Mouse (Mus musculus) thymus, adult 2 months (tissue): ENCODE data around the gene Bdnf. TPM values are rescaled to one million over a fixed set of nuclear protein-coding genes. Genes with fewer than 3 reads are reported as not detected.

Experiments used
- DNase-seq: peaks from one replicate; pipeline ENCODE4 v3.0.0; 2021
- H3K27ac ChIP-seq: fragments of 200-500 bp; 2 replicates; pipeline ENCODE4 v1.5.1; 2012; ENCODE audit warnings: low read length, control low read depth; ENCODE audit not compliant: control insufficient read depth, insufficient read depth
- H3K27me3 ChIP-seq: fragments of 200-500 bp; 2 replicates; pipeline ENCODE4 v1.6.1; 2012; ENCODE audit warnings: mild to moderate bottlenecking, low read length, moderate library complexity, mixed read lengths; ENCODE audit not compliant: control insufficient read depth, insufficient read depth
- H3K36me3 ChIP-seq: fragments of 200-500 bp; 2 replicates; pipeline ENCODE4 v1.6.1; 2012; ENCODE audit warnings: mild to moderate bottlenecking, low read length, moderate library complexity; ENCODE audit not compliant: control insufficient read depth, insufficient read depth
- H3K4me1 ChIP-seq: fragments of 200-500 bp; replicated peaks from 2 replicates; pipeline ENCODE4 v1.6.1; 2012; ENCODE audit warnings: low read length; ENCODE audit not compliant: control insufficient read depth, insufficient read depth
- H3K4me3 ChIP-seq: fragments of 200-500 bp; 2 replicates; pipeline ENCODE4 v1.5.1; 2012; ENCODE audit warnings: mild to moderate bottlenecking, low read length, control low read depth, moderate library complexity; ENCODE audit not compliant: control insufficient read depth, insufficient read depth
- CTCF ChIP-seq: fragments of 200-500 bp; IDR thresholded peaks from 2 replicates; pipeline ENCODE4 v1.5.1; 2012; ENCODE audit warnings: mild to moderate bottlenecking, control low read depth, low read length, moderate library complexity, borderline replicate concordance; ENCODE audit not compliant: control insufficient read depth, poor library complexity, insufficient read depth; ENCODE audit errors: extremely low read depth
- POLR2A ChIP-seq: fragments of 200-500 bp; IDR thresholded peaks from 2 replicates; pipeline ENCODE4 v1.6.1; 2012; ENCODE audit warnings: mild to moderate bottlenecking, low read length, control low read depth, moderate library complexity; ENCODE audit not compliant: control insufficient read depth, poor library complexity, insufficient read depth; ENCODE audit errors: extremely low read depth
- WGBS: fragments of 180-500 bp; shearing (Covaris S2); methylation state at CpG from one replicate; pipeline ENCODE4 v1.1.7; 2018; 5-methylcytosine and 5-hydroxymethylcytosine counted together
- polyA plus RNA-seq: library from polyadenylated mRNA; depleted of rRNA; stranded (reverse); fragments of >200 nt; gene quantifications from 2 replicates; pipeline ENCODE4 v1.2.3, GENCODE M21; 2012

Bdnf gene
- polyA plus RNA-seq, 1 experiment = 0.24 TPM

DNA sequence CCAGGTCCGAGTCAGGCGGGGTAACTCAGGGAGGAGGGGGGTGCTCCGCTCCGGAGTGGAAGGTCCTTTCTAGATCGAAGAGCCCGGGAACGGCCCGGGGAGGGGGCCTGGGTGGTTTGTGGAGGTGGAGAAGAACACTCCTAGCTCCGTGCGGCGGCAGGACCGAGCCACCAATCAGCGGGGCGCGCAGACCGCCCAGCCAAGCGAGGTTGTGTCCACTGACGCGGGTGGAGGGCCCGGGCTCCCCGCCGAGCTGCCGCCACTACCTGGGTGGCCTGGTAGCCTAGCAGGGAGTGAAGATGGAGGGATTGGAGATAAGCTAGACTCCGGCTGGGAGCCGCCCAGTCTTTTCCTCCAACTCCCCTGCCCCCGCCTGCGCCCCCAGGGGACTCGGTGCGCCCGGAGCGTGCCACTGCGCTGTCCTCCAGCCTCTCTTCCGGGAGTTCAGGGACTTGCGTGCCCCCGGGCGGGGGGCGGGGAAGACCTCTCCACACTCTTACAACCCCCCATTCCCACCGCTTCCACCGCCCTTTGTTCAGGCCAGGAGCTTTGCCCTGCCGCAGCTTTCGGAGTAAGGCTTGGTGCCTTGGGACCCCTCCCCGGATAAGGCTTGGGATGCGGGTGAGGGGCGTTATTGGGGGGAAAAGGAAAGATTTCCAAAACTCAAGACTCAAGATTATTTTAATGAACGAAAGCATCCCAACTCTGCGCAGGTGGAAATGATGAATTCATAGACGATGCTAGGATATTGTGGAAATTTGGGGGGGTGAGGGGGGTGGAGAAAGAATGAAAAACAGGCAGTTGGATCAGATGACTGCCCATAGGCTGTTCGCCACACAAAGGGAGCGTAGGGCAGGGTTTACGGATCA lies 3.0 kb downstream of the Bdnf start:
- no peaks in the 10 kb centered on the region for H3K4me1 ChIP-seq
- WGBS = 11% methylated on average over 50 of the region's 50 CpGs
- peaks cover 4% of the 10 kb centered on the region; the same call in 1 of the 2 replicates for H3K27me3 ChIP-seq
- no peak for DNase-seq
- TF ChIP-seq CTCF (no peak), POLR2A (no peak)
- no peak overlapping the region for H3K4me3 ChIP-seq
- no peaks in the 10 kb centered on the region for H3K36me3 ChIP-seq
- H3K27ac ChIP-seq = no peak overlapping the region

DNA sequence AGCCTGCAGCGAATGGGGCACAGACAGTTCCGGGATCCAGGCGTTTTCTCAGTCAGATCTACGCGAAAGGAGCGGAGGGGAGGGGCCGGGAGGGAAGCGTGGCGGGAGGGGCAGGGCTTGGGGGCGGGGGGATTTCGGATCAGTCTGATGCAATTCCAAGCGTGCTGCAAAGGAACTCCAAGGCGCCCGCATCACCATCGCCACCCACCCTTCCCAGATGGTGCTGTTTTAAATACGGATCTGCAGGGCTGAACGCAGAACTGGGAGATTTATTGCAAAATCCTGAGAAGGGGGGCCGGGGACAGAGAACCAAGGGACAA lies 3.5 kb downstream of the Bdnf start:
- Histone ChIP-seq H3K27me3 (peaks cover 4% of the 10 kb centered on the region; the same call in 1 of the 2 replicates), H3K4me3 (no peak overlapping the region), H3K27ac (no peak overlapping the region), H3K36me3 (no peaks in the 10 kb centered on the region), H3K4me1 (no peaks in the 10 kb centered on the region)
- WGBS = 3% methylated on average over 18 of the region's 18 CpGs
- no peak for TF ChIP-seq CTCF
- TF ChIP-seq POLR2A = no peak
- no peak for DNase-seq

DNA sequence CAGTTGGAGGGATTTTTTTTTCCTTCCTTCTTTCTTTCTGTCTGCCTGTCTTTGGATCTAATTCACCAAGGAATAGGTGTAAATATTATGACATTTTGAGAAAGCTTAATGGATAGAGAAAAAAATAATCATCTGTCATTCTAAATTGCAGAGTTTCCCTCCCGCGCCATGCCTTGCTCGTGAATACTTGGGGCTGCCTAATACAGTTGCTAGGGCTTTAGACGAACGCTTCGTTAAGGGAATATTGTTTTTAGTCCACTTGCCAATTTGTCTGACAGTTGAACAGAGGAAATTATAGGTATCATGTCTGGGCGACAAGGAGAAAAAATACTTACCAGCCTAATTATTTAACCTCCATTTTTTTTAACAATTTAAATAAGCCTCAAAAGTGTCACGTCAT lies 4.0 kb downstream of the Bdnf start:
- no peak for TF ChIP-seq POLR2A
- TF ChIP-seq CTCF = no peak
- Histone ChIP-seq H3K36me3 (no peaks in the 10 kb centered on the region), H3K4me3 (no peak overlapping the region)

DNA sequence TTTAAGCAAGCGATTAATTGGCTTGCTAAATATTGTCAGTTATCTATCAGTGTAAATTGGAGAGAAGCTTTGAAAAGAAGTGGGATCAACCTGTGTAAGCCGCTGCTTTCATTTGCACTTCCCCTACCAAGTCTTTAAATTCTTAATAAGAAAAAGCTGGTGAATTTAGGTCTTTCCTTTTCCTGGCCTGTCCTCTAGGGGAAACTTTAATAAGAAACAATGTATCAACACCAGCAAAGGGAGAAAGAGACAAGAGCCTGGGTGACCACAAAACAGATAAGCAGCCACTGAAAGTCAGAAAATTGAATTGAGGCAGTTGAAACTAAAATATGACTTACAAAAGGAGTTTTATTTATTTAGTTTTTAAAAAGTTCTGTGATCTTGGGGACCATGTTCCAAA lies 4.9 kb downstream of the Bdnf start:
- Histone ChIP-seq H3K27me3 (0 out of 2 replicates have a peak, but pooled peaks cover 4% of the 10 kb centered on the region), H3K4me3 (no peak overlapping the region), H3K4me1 (no peaks in the 10 kb centered on the region), H3K36me3 (no peaks in the 10 kb centered on the region), H3K27ac (no peak overlapping the region)
- TF ChIP-seq CTCF (no peak), POLR2A (no peak)
- 67% methylated on average over 2 of the region's 2 CpGs for WGBS
- no peak for DNase-seq

More for the DNA sequence above, 4.0 kb downstream of the Bdnf start:
- DNase-seq = no peak
- WGBS = 12% methylated on average over 8 of the region's 8 CpGs
- H3K27ac ChIP-seq = no peak overlapping the region
- peaks cover 4% of the 10 kb centered on the region; the same call in 1 of the 2 replicates for H3K27me3 ChIP-seq
- H3K4me1 ChIP-seq = no peaks in the 10 kb centered on the region

DNA sequence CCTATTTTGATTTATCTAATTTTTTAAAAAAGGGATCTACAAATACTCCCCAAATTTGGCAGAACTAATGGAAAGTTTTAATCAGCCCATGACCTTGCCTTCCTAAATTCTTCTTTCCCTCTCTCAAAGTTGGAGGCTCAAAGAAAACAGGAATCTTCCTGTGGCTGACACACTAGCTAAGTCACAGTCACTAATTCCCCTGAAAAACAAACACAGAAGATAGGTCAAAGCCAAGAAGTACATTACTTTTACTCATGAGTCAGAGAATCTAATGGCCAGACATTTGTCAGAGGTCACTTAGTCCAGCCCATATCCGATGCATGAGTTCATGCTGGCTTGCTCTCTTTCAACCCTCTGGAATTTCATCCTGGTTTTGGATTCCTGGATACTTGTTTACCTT lies 6.6 kb downstream of the Bdnf start:
- H3K27ac ChIP-seq = no peak overlapping the region
- TF ChIP-seq POLR2A (no peak), CTCF (no peak)
- WGBS = 94% methylated on average over 1 of the region's 1 CpGs
- H3K4me1 ChIP-seq = no peaks in the 10 kb centered on the region
- no peaks in the 10 kb centered on the region for H3K36me3 ChIP-seq
- 0 out of 2 replicates have a peak, but pooled peaks cover 4% of the 10 kb centered on the region for H3K27me3 ChIP-seq
- no peak overlapping the region for H3K4me3 ChIP-seq
- DNase-seq = no peak

DNA sequence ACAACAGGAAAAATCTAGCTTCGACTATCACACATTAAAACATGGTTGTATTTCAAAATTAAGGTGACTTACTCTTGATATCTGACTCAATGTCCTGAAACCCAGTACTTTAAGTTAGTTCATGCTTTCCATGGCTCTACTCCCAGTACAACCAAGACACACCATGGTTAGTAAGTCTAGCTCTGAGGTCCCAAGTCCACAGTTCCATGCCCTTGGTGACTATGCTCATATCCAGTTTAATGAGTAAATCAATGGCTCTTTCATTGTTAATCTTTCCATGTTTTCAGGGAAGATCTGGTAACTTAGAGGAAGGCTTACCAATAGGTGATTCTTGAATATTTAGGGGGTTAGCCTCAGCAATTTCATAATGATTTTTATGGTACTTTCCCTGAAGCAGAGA lies 14.2 kb downstream of the Bdnf start:
- no peak overlapping the region for H3K4me3 ChIP-seq
- DNase-seq = no peak
- no peak overlapping the region for H3K27ac ChIP-seq
- TF ChIP-seq CTCF (no peak), POLR2A (no peak)
- no peaks in the 10 kb centered on the region for H3K4me1 ChIP-seq
- H3K27me3 ChIP-seq = no peaks in the 10 kb centered on the region; the same call in 1 of the 2 replicates
- no peaks in the 10 kb centered on the region for H3K36me3 ChIP-seq
- 67% methylated on average over 1 of the region's 1 CpGs for WGBS
